Mouse (Mus musculus) bone marrow macrophage, adult 2 months (primary cell): ENCODE results near the gene Sirt1. TPM values are rescaled to one million over a fixed set of nuclear protein-coding genes. Genes with fewer than 3 reads are reported as not detected.
"Not testable (repeated sequence)": the region's sequence is repeated elsewhere in the genome, so short reads cannot be mapped to it uniquely, and the experiment has no call there.

Source experiments
- H3K27ac ChIP-seq: 2 replicates; pipeline ENCODE4 v1.5.1; 2012; ENCODE audit warnings: low read depth, low read length; ENCODE audit not compliant: insufficient read depth
- H3K4me1 ChIP-seq: 2 replicates; pipeline ENCODE4 v1.6.1; 2012; ENCODE audit warnings: low read length; ENCODE audit not compliant: control insufficient read depth, insufficient read depth
- H3K4me3 ChIP-seq: 2 replicates; pipeline ENCODE4 v1.5.1; 2012; ENCODE audit warnings: mild to moderate bottlenecking, low read length, moderate library complexity; ENCODE audit not compliant: insufficient read depth
- CTCF ChIP-seq: IDR thresholded peaks from 2 replicates; pipeline ENCODE4 v1.5.1; 2012; ENCODE audit warnings: low read depth, mild to moderate bottlenecking, low read length, moderate library complexity
- POLR2A ChIP-seq: IDR thresholded peaks from 2 replicates; pipeline ENCODE4 v1.6.1; 2012; ENCODE audit warnings: mild to moderate bottlenecking, low read depth, low read length, borderline replicate concordance
- polyA plus RNA-seq: library from polyadenylated mRNA; stranded (reverse); fragments of >200 nt; gene quantifications from 2 replicates; pipeline ENCODE4 v1.2.4, GENCODE M21; 2012; ENCODE audit not compliant: missing spikeins, insufficient read depth, insufficient read length

Gene Sirt1
- polyA plus RNA-seq, 1 experiment, result 17.6 TPM

DNA sequence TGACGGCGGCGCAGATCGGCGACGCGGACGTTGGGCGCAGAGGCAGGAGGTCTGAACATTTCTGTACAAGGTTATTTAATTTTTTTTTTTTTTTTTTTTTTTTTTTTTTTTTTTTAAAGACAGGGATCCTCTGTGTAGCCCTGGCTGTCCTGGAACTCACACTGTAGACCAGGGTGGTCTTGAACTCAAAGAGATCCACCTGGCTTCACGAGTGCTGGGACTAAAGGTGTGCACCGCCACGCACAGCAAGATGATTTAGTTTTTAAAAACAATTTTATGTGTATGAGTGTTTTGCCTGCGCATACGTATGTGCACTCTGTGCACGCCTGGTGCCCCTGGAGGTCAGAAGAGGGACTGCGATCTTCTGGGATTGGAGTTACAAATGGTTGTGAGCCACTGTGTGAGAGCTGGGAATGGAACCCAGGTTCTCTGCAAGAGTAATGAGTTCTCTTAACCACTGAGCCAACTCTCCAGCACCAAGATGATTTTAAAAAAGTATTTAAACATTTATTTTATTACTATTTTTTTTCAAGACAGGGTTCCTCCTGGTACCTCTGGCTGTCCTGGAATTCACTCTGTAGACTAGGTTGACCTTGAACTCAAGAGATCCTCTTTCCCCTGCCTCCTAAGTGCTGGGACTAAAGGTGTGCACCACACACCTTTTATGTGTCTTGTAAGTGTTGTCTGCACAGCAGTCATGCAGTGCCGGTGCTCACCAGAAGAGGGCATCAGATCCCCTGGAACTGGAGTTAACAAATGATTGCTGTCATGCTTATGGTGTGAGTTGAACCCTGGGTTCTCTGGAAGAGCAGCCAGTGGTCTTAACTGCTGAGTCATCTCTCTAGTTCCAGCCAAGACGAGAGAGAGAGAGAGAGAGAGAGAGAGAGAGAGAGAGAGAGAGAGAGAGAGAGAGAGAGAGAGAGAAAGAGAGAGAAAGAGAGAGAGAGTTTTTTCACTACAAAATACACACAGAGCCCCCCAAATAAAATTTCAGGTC is 40.5 kb upstream of the Sirt1 start, which contains the start of gene Gm7075:
Gm7075 (minus strand) TSS at position 51 of the 997 bp plus-strand sequence.
- no peaks in the 10 kb centered on the region; the same call in 1 of the 2 replicates for H3K4me1 ChIP-seq
- TF ChIP-seq POLR2A, result no peak
- H3K27ac ChIP-seq, result no peak within 1 kb of the TSS
- H3K4me3 ChIP-seq, result no peak within 1 kb of the TSS

DNA sequence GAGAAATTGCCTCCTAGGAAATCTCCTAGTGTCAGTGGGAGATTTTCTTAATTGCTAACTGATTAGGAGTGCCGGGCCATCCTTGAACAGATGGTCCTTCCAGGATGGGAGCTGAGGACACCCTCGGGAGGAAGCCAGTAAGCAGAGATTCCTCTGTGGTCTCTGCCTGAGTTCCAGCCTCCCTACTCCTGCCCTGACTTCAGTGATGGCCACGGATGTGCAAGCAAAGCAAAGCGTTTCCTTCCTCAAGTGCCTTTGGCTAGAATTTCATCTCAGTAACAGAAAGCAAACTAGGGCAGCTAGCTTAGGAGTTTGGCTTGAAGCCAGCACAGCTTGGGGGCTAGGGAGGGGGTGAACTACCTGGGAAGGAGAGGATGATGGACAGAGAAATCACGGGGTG is 35.6 kb upstream of the Sirt1 start:
- TF ChIP-seq POLR2A (no peak), CTCF (no peak)
- peaks cover 12% of the 10 kb centered on the region for H3K4me1 ChIP-seq
- H3K4me3 ChIP-seq, result no peak overlapping the region
- no peak overlapping the region for H3K27ac ChIP-seq

DNA sequence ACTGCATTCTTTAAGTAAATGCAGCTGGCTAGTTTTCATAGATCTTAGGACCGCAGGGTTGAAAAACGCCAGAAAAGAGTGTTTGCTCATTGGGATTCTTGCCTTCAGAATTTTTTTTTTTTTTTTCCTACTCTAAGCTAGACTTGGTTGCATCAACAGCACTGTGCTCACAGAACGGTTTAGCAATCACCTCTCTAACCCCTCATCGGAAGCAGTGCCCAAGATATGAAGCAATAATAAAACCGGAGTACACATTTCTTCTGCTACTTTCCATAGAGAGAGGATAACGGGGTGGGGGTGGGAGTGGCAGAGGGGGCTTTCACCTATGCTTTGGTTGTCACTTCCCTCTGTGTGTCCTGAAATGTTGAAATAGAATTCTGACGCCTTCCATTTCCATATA is 34.3 kb upstream of the Sirt1 start:
- no peak overlapping the region for H3K27ac ChIP-seq
- TF ChIP-seq CTCF, result no peak
- no peak for TF ChIP-seq POLR2A
- H3K4me3 ChIP-seq, result peak overlapping the region; percentile 38
- peaks cover 12% of the 10 kb centered on the region for H3K4me1 ChIP-seq

DNA sequence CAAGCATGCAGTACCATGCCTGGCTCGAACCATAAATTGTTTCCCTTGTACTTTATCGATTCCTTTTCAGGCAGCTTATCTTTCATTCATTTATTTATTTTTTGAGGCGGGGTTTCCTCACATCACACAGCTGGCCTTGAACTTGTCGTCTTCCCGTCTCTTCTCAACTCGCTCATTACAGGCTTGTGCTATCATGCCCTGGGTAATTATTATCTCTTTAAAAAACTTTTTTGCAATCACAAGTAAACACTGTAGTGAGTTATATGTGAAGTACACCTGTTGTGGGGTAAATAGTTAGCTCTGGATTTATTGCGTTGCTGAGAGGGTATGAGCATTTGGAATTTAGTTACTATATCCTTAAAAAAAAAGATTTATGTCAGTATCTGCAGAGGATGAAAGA is 33.8 kb upstream of the Sirt1 start:
- Histone ChIP-seq H3K27ac (no peak overlapping the region), H3K4me1 (peaks cover 12% of the 10 kb centered on the region), H3K4me3 (no peak overlapping the region)
- TF ChIP-seq CTCF (no peak), POLR2A (no peak)

DNA sequence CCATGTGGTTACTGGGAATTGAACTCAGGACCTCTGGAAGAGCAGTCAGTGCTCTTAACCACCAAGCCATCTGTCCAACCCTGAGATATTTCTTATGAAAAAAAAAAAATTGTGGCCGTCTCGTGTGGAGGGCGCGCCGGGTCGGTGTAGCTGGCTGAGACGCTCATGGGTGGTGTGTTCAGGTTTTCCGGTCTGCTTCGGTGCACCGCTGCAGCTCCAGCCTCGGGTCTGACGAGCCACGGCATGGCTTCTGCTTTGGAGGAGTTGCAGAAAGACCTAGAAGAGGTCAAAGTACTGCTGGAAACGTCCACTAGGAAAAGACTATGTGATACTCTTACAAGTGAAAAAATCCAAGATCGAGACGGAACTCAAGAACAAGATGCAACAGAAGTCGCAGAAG is 31.3 kb upstream of the Sirt1 start:
- TF ChIP-seq CTCF, result no peak
- TF ChIP-seq POLR2A, result no peak
- Histone ChIP-seq H3K4me1 (peaks cover 12% of the 10 kb centered on the region), H3K27ac (no peak overlapping the region), H3K4me3 (no peak overlapping the region)

DNA sequence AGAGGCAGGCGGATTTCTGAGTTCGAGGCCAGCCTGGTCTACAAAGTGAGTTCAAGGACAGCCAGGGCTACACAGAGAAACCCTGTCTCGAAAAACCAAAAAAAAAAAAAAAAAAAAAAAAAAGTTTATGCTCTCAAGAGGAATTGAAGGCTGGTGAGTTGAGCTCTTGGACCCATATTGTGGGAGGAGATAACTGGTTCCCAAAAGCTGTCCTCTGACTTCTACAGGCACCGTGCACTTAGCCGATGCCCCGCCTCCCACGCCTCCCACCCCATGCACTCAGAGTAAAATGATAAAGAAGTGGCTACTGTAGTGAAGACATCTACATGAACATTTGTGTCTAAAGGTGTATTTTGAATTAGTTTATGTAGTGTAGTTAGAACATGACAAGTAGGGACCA is 30.2 kb upstream of the Sirt1 start:
- H3K4me3 ChIP-seq, H3K4me1 ChIP-seq, H3K27ac ChIP-seq: not testable (repeated sequence)

DNA sequence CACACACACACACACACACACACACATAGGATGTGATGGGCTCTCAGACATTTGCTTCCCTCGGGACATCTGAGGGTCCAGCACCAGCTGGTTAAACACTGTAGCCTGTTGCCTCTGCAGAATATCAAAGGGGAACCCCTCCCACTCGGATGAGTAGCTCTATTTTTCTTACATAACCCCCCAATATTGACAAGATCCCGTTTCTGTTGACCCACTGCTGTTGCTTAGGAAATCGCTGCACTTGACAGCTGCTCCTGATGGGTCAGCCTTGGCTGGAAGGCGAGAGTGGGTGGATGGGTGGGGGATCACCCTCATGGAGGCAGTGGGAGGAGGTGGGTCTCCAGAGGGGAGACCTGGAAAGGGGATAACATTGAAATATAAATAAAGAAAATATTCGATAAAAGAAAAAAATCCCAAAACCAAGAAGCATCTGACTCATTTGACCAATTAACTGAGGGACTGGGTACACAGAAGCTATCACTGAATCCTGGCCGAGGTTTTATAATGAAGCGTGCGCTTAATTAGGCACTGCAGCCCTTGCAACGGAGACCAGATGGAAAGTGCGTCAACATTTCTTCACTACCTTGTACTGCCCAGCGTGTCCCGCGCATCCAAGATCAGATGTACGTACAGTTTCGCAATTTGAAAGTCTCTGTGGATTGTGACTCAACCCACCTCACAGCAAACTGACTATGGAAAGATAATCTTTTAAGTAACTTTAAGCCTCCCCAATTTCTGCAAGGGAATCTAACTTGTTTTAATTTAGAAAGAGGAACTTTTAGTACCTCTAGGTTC is 28.9 kb upstream of the Sirt1 start:
- Histone ChIP-seq H3K4me3 (no peak overlapping the region), H3K27ac (no peak overlapping the region), H3K4me1 (no peaks in the 10 kb centered on the region)
- no peak for TF ChIP-seq POLR2A
- no peak for TF ChIP-seq CTCF

DNA sequence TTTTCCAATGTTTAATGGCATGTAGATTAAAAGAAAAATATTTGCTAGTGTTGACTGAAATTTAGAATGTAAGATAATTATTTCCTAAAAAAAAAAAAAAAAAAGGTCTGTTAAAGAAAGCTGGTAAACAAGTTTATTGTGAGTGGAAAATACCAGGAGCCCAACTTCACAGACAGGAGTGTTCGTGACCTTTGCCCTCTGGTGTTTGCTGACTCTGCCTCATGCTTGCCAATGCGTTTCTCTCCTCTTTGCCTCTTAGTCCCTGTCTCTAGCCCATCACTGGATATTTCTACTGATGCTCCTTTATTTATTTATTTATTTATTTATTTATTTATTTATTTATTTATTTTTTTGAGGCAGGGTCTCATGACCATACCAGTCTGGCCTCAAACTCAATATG is 22.1 kb upstream of the Sirt1 start:
- no peak overlapping the region for H3K27ac ChIP-seq
- no peak for TF ChIP-seq CTCF
- no peak for TF ChIP-seq POLR2A
- no peaks in the 10 kb centered on the region for H3K4me1 ChIP-seq
- no peak overlapping the region for H3K4me3 ChIP-seq

DNA sequence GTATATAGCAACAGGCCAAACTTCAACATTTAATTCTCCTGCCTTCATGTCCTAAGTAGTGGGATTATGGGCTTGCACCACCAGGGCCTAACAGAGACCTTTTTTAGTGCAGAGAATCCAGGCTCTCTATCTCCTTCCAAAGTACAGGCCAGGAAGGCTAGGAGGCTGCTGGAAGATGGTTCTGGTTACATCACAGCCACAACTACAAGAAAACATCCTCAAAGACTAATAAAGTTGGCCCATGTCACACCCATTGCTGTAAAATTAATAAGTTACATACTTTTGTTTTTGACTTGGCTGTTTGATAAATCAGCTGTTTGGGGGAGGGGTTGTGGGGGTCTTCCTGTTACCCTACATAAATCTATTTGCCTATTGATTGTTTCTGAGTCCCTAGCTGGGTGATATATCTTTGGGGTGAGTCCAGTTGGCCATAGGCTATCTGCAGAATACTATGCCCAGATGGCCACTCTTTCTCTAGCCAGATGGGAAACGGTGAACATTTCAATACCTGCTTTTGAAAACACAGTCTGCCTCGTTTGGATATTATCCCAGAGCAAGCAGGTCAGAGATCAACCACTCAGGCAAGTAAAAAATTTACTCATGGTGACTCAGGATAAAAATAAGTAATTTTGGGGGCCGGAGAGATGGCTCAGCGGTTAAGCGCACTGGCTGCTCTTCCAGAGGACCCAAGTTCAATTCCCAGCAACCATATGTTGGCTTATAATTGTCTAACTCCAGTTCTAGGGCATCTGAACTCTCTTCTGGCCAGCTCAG is 21.4 kb upstream of the Sirt1 start:
- TF ChIP-seq CTCF (no peak), POLR2A (no peak)
- H3K4me3 ChIP-seq, result no peak overlapping the region
- H3K4me1 ChIP-seq, result no peaks in the 10 kb centered on the region
- H3K27ac ChIP-seq, result no peak overlapping the region

DNA sequence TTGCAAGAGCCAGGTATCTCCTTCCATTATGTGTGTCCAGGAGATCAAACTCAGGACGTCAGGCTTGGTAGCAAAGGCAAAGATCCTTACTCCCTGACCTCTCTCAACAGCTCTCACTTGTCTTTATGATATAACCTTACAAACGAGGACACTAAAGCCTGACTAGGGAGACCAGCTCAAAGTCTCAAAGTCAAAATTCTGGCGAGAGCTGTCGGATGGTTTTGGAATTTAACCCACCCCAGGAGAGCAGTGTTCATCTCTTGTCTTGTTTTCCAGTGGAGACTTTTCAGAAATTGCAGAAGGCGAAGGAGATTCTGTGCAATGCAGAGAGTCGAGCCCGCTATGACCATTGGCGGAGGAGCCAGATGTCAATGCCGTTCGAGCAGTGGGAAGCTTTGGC is 15.5 kb upstream of the Sirt1 start:
- no peak for TF ChIP-seq CTCF
- TF ChIP-seq POLR2A, result no peak

More for the DNA sequence above, 15.5 kb upstream of the Sirt1 start:
- H3K4me1 ChIP-seq, result no peaks in the 10 kb centered on the region
- no peak overlapping the region for H3K4me3 ChIP-seq
- no peak overlapping the region for H3K27ac ChIP-seq
